Mouse (Mus musculus) myocyte (in vitro differentiated cells): Measurements from ENCODE around the gene Pitpnm3. TPM values are rescaled to one million over a fixed set of nuclear protein-coding genes. Genes with fewer than 3 reads are reported as not detected.

Experiments
- H3K27me3 ChIP-seq: one replicate; pipeline ENCODE4 v1.6.1; 2011; ENCODE audit not compliant: control insufficient read depth, insufficient read depth, insufficient read length
- H3K36me3 ChIP-seq: one replicate; pipeline ENCODE4 v1.6.1; 2011; ENCODE audit not compliant: control insufficient read depth, insufficient read depth
- H3K4me2 ChIP-seq: one replicate; pipeline ENCODE4 v1.6.1; 2011; ENCODE audit warnings: low read depth, control low read depth
- H3K4me3 ChIP-seq: one replicate; pipeline ENCODE4 v1.5.1; 2011; ENCODE audit warnings: mild to moderate bottlenecking, control low read depth, moderate library complexity
- H3K79me2 ChIP-seq: one replicate; pipeline ENCODE4 v1.6.1; 2011; ENCODE audit not compliant: control insufficient read depth, insufficient read depth
- H3ac ChIP-seq: one replicate; pipeline ENCODE4 v1.6.1; 2011; ENCODE audit not compliant: control insufficient read depth, insufficient read length
- CEBPB ChIP-seq: IDR thresholded peaks from 2 replicates; pipeline ENCODE4 v1.6.1; 2011; ENCODE audit warnings: mild to moderate bottlenecking, moderate library complexity; ENCODE audit not compliant: poor library complexity, insufficient read depth, severe bottlenecking
- E2F4 ChIP-seq: IDR thresholded peaks from one replicate; pipeline ENCODE4 v1.6.1; 2011; ENCODE audit warnings: mild to moderate bottlenecking, control low read depth, moderate library complexity; ENCODE audit not compliant: insufficient read depth
- MAX ChIP-seq: IDR thresholded peaks from one replicate; pipeline ENCODE4 v1.6.1; 2011; ENCODE audit warnings: low read depth, mild to moderate bottlenecking, control low read depth
- MYOD1 ChIP-seq, 3 experiments: IDR thresholded peaks; one replicate each; pipeline ENCODE4 v1.6.1; 2011; ENCODE audit warnings: control low read depth in 2 of 3, low read depth in 2 of 3, mild to moderate bottlenecking in 2 of 3, moderate library complexity in 1 of 3; ENCODE audit not compliant: insufficient read length in 2 of 3, control insufficient read depth in 1 of 3
- MYOG ChIP-seq, 3 experiments: IDR thresholded peaks; one replicate each; pipeline ENCODE4 v1.6.1; 2011; ENCODE audit warnings: control low read depth in 2 of 3, low read depth in 2 of 3, mild to moderate bottlenecking in 2 of 3; ENCODE audit not compliant: insufficient read length in 2 of 3, control insufficient read depth in 1 of 3, insufficient read depth in 1 of 3
- POLR2A ChIP-seq: IDR thresholded peaks from one replicate; pipeline ENCODE4 v1.6.1; 2011; ENCODE audit warnings: low read depth, mild to moderate bottlenecking, control low read depth, moderate library complexity; ENCODE audit not compliant: insufficient read length
- POLR2AphosphoS2 ChIP-seq: IDR thresholded peaks from one replicate; pipeline ENCODE4 v1.6.1; 2011; ENCODE audit warnings: low read depth, control low read depth; ENCODE audit not compliant: insufficient read length
- REST ChIP-seq: IDR thresholded peaks from one replicate; pipeline ENCODE4 v1.6.1; 2011; ENCODE audit warnings: mild to moderate bottlenecking, control low read depth, moderate library complexity; ENCODE audit not compliant: insufficient read depth, insufficient read length
- SRF ChIP-seq: IDR thresholded peaks from one replicate; pipeline ENCODE4 v1.6.1; 2011; ENCODE audit warnings: low read depth; ENCODE audit not compliant: control insufficient read depth, insufficient read length
- TCF12 ChIP-seq: IDR thresholded peaks from one replicate; pipeline ENCODE4 v1.6.1; 2011; ENCODE audit warnings: mild to moderate bottlenecking, control low read depth; ENCODE audit not compliant: poor library complexity, insufficient read depth, severe bottlenecking
- TCF3 ChIP-seq: IDR thresholded peaks from one replicate; pipeline ENCODE4 v1.6.1; 2011; ENCODE audit warnings: low read depth, control low read depth; ENCODE audit not compliant: insufficient read length
- USF1 ChIP-seq: IDR thresholded peaks from one replicate; pipeline ENCODE4 v1.6.1; 2011; ENCODE audit warnings: low read depth, mild to moderate bottlenecking, control low read depth, moderate library complexity
- polyA plus RNA-seq: library from polyadenylated mRNA; unstranded; fragments of >200 nt; fragmentation: generic; extraction: Trizol; gene quantifications from one replicate; pipeline ENCODE4 v1.2.1, GENCODE M21; 2012; ENCODE audit warnings: missing spikeins

Pitpnm3 gene
- polyA plus RNA-seq, 1 experiment, result 0.04 TPM

- no peaks in the 10 kb centered on the region for H3K27me3 ChIP-seq
- no peaks in the 10 kb centered on the region for H3K36me3 ChIP-seq
- H3K79me2 ChIP-seq, result no peaks in the 10 kb centered on the region
- no peak overlapping the region for H3K4me3 ChIP-seq
- TF ChIP-seq MYOG (IDR thresholded peaks at IDR 0.05; ENCODE audit: control insufficient read depth in 1 of 3, insufficient read depth in 1 of 3, insufficient read length in 2 of 3, low read depth in 2 of 3), result no peak
- TF ChIP-seq MAX, result no peak
- TF ChIP-seq REST, result no peak
- no peak for TF ChIP-seq E2F4
- no peak for TF ChIP-seq TCF3
- no peak for TF ChIP-seq MYOD1 (IDR thresholded peaks at IDR 0.05; ENCODE audit: control insufficient read depth in 1 of 3, insufficient read length in 2 of 3, low read depth in 2 of 3)
- no peak for TF ChIP-seq USF1
- no peak for TF ChIP-seq SRF
- TF ChIP-seq POLR2A, result no peak
- TF ChIP-seq TCF12, result no peak
- TF ChIP-seq CEBPB, result no peak
- TF ChIP-seq POLR2AphosphoS2, result no peak
- no peak overlapping the region for H3ac ChIP-seq
- H3K4me2 ChIP-seq, result no peak overlapping the region
Observed at GRCm38 (mm10) chr11:72000194-72000593, 135.4 kb downstream of the Pitpnm3 start.

Other genes starting within 250 kb of the Pitpnm3 start
- gene Aipl1, start 98.3 kb downstream of the Pitpnm3 start, polyA plus RNA-seq, result 0.38 TPM
- 77.9 TPM for gene Pimreg, start 93.7 kb downstream of the Pitpnm3 start, polyA plus RNA-seq
- gene Gm43951, start 71.1 kb upstream of the Pitpnm3 start, polyA plus RNA-seq, result 0.10 TPM
- 2.8 TPM for gene 4933427D14Rik, start 71.7 kb upstream of the Pitpnm3 start, polyA plus RNA-seq
- 110 TPM for gene Txndc17, start 71.8 kb upstream of the Pitpnm3 start, polyA plus RNA-seq
- 20.1 TPM for gene Med31, start 79.8 kb upstream of the Pitpnm3 start, polyA plus RNA-seq
- 0.72 TPM for gene Slc13a5, start 131.4 kb upstream of the Pitpnm3 start, polyA plus RNA-seq
- 5.9 TPM for gene Xaf1, start 165.9 kb upstream of the Pitpnm3 start, polyA plus RNA-seq
- gene Fbxo39, start 178.7 kb upstream of the Pitpnm3 start, polyA plus RNA-seq, result 0.02 TPM
- gene Tekt1, start 226.7 kb upstream of the Pitpnm3 start, polyA plus RNA-seq, result not detected